Mouse (Mus musculus) cerebellum, postnatal 10 days (tissue): ENCODE data around the gene Ncbp3.

Source experiments
- DNase-seq, 2 experiments: peaks; one replicate each; pipeline ENCODE4 v3.0.0; 2021; ENCODE audit warnings: mixed read lengths in 2 of 2

The Ncbp3 gene

GRCm38 (mm10) chr11:73047542-73047996, at the start of gene Ncbp3:
TSS of gene Ncbp3 (plus strand) at chr11:73047783.
- DNase-seq, result peak; percentile 98

GRCm38 (mm10) chr11:72998771-72999170, 48.8 kb upstream of the Ncbp3 start, which contains the start of gene P2rx1:
TSS of gene P2rx1 (plus strand) at chr11:72999103.
- DNase-seq, result no peak

GRCm38 (mm10) chr11:73001029-73001428, 46.6 kb upstream of the Ncbp3 start:
- peak; percentile 80 to 83 for DNase-seq

GRCm38 (mm10) chr11:73006377-73006776, 41.2 kb upstream of the Ncbp3 start:
- peak; percentile 73 to 76 for DNase-seq

GRCm38 (mm10) chr11:73007113-73007512, 40.5 kb upstream of the Ncbp3 start:
- DNase-seq, result peak; percentile 48 to 52

GRCm38 (mm10) chr11:73007698-73008481, 39.7 kb upstream of the Ncbp3 start:
- peak; percentile 76 to 78 for DNase-seq

GRCm38 (mm10) chr11:73008826-73009225, 38.8 kb upstream of the Ncbp3 start:
- DNase-seq, result no peak

- DNase-seq, result peak; percentile 76 to 86
Observed at GRCm38 (mm10) chr11:73009531-73010274, 37.9 kb upstream of the Ncbp3 start.

- DNase-seq, result peak in 1 of 2 experiments; percentile 47
Observed at GRCm38 (mm10) chr11:73013981-73014380, 33.6 kb upstream of the Ncbp3 start.

GRCm38 (mm10) chr11:73014831-73015344, 32.7 kb upstream of the Ncbp3 start:
- DNase-seq, result peak; percentile 86 to 89

- DNase-seq, result peak; percentile 91 to 93
Observed at GRCm38 (mm10) chr11:73015391-73016102, 32.0 kb upstream of the Ncbp3 start.

GRCm38 (mm10) chr11:73016103-73016420, 31.5 kb upstream of the Ncbp3 start:
- peak; percentile 75 to 78 for DNase-seq

- peak; percentile 98 to 99 for DNase-seq
Observed at GRCm38 (mm10) chr11:73018471-73019146, 29.0 kb upstream of the Ncbp3 start, which contains the start of gene Camkk1. TSS of gene Camkk1 (plus strand) at chr11:73019008.

GRCm38 (mm10) chr11:73019147-73019795, 28.3 kb upstream of the Ncbp3 start:
- DNase-seq, result peak; percentile 72 to 73

- no peak for DNase-seq
Observed at GRCm38 (mm10) chr11:73020953-73021800, 26.4 kb upstream of the Ncbp3 start.

- DNase-seq, result peak; percentile 61 to 64
Observed at GRCm38 (mm10) chr11:73023099-73023498, 24.5 kb upstream of the Ncbp3 start.

GRCm38 (mm10) chr11:73023827-73024226, 23.8 kb upstream of the Ncbp3 start:
- no peak for DNase-seq

GRCm38 (mm10) chr11:73024236-73024904, 23.2 kb upstream of the Ncbp3 start:
- DNase-seq, result no peak

GRCm38 (mm10) chr11:73026961-73027360, 20.6 kb upstream of the Ncbp3 start:
- no peak for DNase-seq
